Mouse (Mus musculus) testis, postnatal 14 days (tissue): Measurements from ENCODE around the gene Glul.
"Not testable (repeated sequence)": the region's sequence is repeated elsewhere in the genome, so short reads cannot be mapped to it uniquely, and the experiment has no call there.

Experiments
- DNase-seq: peaks from one replicate; pipeline ENCODE4 v3.0.0; 2021; ENCODE audit warnings: low spot score

Glul gene

GRCm38 (mm10) chr1:153899731-153900380 lies at the start of gene Glul, which contains the start of gene Teddm2:
Glul (plus strand) TSS chr1:153899944.
Teddm2 (minus strand) TSS chr1:153900228.
- peak; percentile 96 for DNase-seq

- not testable (repeated sequence) for DNase-seq
Observed at GRCm38 (mm10) chr1:153852696-153853095, 47.0 kb upstream of the Glul start.

- no peak for DNase-seq
Observed at GRCm38 (mm10) chr1:153855946-153856345, 43.8 kb upstream of the Glul start.

- no peak for DNase-seq
Observed at GRCm38 (mm10) chr1:153874045-153874444, 25.7 kb upstream of the Glul start, which contains the start of gene Teddm1b. Teddm1b (plus strand) TSS chr1:153874345.

DNA sequence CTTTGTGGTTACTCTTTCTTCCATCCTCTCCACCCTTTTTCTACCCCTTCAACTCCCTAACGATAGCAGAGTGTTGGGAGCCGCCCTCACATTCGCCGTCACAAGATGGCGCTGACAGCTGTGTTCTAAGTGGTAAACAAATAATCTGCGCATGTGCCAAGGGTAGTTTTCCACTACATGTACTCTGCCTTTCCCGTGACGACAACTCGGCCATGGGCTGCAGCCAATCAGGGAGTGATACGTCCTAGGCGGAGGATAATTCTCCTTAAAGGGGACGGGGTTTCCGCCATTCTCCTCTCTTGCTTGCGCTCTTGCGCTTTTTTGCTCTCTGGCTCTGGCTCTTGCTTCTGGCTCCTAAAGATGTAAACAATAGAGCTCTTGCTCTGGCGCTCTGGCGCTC lies 19.4 kb upstream of the Glul start:
- DNase-seq = not testable (repeated sequence)

GRCm38 (mm10) chr1:153886024-153886633 lies 13.6 kb upstream of the Glul start:
- DNase-seq = no peak

DNA sequence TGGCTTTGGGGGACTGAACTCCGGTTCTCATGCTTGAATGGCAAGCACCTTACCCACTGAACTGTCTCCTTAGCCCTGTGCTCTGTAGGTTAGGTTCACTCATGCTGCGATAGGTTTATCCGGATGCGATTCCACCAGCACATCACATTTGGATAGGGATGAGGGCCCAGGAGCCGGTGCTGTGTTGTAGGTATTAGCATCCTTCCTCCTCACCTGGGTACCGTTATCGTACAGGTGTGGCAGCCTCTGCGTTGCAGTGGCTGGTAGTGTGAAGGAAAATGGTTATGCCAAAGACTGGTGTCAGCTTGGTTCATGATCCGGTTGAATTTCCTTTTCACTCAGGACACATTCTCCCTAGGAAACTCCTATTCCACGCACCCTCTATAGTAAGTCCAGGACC lies 9.6 kb upstream of the Glul start:
- DNase-seq = no peak

DNA sequence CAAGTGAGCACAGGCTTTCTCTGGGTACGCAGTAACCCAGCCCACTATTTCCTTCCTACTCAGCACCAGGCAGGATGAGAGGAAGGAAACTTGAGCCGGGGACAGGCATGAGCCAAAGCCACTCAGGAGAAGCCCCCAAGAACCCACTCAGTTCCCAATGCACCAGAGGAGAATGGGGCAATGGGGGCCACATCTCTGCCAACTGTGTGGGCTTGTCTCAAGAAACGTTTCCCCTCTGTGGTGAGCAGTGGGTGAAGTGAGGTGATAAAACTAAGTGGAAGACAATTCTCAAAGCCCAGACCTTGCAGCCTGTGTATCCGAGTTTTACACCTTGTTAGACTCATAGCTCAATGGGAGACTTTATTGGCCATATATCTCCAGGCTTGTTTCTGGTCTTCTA lies 8.3 kb upstream of the Glul start, which contains the start of gene Teddm1a:
TSS of gene Teddm1a (plus strand) at position 301 of the 400 bp plus-strand sequence.
- DNase-seq = no peak

- DNase-seq = no peak
Observed at GRCm38 (mm10) chr1:153893746-153894145, 6.0 kb upstream of the Glul start.

- DNase-seq = no peak
Observed at GRCm38 (mm10) chr1:153894201-153894893, 5.4 kb upstream of the Glul start.

GRCm38 (mm10) chr1:153894979-153895378 lies 4.8 kb upstream of the Glul start:
- DNase-seq = peak; percentile 49

- DNase-seq = no peak
Observed at GRCm38 (mm10) chr1:153897196-153897595, 2.5 kb upstream of the Glul start.

- no peak for DNase-seq
Observed at GRCm38 (mm10) chr1:153898989-153899730, 584 bp upstream of the Glul start.

DNA sequence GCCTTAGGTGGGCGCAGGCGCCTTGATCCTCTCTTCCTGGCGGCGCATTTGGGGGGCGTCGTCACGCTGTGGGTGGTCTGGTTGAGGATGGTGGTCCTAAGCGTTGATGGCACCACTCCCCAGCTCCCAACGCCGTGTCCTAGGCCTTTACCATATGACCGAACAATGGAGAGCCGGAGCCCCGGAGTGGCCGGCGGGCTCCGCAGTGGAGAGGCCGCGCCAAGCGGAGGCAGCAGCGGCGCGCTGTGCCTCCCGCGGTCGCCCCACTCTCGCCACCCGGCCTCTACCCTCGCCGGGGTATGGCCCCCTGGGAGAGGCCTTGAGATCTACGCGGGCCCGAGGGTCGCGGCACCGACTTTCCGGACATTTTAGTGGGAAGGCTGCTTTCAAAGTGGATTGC lies 637 bp downstream of the Glul start:
- DNase-seq = peak; percentile 51

DNA sequence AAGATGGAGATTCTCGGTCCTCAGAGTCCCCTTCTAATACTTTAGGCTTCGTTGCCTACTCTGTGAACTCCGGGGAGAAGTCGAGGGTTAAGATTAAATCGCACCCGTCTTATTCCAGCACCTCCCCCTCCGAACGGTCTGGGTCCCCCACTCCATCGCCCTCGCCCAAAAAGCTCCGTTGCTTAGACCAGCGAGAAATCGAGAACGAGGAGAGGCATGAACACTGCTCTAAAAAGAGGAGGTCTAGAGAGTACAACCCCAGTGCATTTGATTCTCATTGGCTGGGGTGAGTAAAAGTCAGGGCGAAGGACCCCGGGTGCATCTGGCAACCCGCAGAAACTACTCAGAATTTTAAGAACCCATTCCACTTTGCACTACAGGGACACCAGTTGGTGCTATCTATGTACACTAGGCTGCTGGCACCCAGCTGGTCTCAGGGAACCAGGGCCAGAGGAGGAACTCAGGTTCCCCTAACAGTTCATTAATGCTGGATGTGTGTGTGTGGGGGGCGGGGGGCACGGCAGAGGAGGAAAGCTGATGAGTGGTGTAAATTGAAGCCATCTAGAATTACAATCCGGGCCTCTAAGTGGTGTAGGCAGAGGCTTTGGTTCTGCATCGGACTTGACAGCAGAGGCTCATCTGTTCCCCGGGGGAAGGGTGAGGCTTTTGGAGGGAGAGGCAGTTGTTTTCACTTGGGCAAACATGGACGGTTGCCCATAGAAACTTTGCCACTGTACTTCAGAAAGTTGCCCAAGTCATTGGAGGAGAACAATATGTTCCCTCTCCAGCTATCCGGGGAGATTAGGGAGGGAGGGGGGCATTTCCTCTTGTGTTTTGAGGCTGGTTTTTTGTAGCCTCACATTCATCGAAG lies 1.4 kb downstream of the Glul start:
- peak; percentile 36 for DNase-seq

DNA sequence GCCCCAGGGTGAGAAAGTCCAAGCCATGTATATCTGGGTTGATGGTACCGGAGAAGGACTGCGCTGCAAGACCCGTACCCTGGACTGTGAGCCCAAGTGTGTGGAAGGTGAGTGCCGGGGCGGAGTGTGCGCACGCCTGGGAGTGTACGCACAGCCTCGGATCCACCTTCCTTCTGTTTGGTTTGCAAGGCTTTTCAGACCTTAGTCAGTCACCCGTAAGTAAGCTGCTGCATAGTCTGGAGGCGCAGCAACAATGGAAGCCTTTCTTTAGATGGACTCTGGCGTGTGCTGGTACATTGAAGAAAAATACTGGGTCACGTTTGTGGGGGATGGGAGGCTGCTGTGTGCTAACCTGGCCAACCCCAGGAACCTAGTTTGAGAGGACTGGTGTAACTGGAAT lies 3.3 kb downstream of the Glul start:
- DNase-seq = no peak

- DNase-seq = no peak
Observed at GRCm38 (mm10) chr1:153904236-153904635, 4.5 kb downstream of the Glul start.

- DNase-seq = no peak
Observed at GRCm38 (mm10) chr1:153905884-153906283, 6.1 kb downstream of the Glul start.

DNA sequence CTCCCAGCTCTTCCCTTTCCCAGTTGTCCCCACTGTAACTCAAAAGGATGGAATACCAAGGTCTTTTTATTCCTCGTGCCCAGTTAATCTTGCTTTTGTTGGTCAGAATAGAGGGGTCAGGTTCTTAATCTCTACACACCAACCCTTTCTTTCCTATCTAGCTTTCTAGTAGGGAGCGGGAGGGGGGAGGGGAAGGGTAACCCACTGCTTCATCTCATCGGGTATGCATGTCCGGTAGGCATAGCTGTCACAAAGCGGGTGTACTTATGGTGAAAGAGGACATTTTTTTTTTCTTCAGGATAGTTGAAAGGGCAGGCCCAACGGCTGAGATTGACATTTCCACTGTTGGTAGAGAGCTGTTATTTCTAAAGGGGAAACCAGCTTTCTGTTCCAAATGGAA lies 8.5 kb downstream of the Glul start:
- no peak for DNase-seq

DNA sequence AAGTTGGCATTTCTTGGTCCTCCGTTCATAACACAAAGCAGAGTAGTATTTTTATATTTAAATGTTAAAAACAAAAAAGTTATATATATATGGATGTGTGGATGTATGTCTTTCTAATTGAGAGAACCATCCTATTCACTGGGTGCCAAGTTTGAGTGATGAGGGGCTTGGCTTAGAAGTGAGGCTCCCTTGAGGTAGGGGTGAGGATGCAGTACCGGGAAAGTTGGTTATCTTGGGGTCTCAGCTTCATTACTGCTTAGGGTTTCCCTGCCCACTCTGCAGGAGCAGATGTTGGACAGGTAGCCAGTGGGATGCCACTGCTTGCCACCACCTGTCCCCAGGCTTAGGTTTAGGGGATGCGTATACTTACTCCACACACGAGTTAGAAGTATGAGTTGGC lies 9.0 kb downstream of the Glul start:
- DNase-seq = no peak

DNA sequence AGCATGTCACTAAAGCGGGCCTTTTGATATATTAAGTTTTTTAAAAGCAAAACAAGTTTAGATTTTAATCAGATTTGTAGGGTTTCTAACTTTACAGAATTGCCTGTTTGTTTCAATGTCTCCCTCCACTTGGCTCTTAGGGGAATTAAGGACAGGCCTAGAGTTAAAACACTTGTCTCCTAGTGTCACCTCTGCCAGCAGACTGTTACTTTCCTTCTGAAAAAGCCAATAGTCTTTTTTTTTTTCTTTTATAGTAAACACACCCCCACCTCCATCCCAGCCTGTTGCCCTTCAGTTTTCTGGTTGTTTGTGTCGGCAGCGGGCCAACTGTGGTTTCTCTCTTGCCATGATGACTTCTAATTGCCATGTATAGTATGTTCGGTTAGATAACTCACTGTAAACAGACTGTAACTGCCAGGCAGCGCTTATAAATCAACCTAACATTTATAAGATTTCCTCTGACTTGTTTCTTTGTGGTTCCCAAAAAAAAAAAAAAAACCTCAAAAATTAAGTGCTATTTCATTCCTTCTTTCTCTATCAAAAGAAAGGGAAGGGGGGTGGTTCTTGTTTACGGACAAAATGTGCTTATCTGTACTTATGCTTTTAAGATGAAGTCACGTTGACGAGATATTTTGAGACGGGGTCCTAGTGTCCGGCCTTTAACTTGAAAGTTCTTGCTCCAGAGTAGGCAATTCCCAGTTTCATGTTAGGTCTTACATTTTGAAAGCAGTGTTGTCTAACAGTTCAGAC lies 9.6 kb downstream of the Glul start:
- no peak for DNase-seq
